Mouse (Mus musculus) right cerebral cortex, postnatal 10 days (tissue): Measurements from ENCODE around the gene Pagr1a.

Experiments used
- DNase-seq, 2 experiments: peaks; one replicate each; pipeline ENCODE4 v3.0.0; 2021; ENCODE audit warnings: low spot score in 2 of 2

Gene Pagr1a

GRCm38 (mm10) chr7:127020901-127021562, 3.9 kb upstream of the Pagr1a start, which contains the start of the genes Gm42742 and Prrt2:
Gene Gm42742, minus strand, starts transcription at chr7:127021097.
Gene Prrt2, minus strand, starts transcription at chr7:127021211.
- DNase-seq, result peak; percentile 86 to 90

GRCm38 (mm10) chr7:127020491-127020890, 3.3 kb upstream of the Pagr1a start:
- DNase-seq, result peak in 1 of 2 experiments; percentile 49

- DNase-seq, result peak in 1 of 2 experiments; percentile 51
These were observed 2.9 kb upstream of the Pagr1a start for GRCm38 (mm10) chr7:127020031-127020430.

GRCm38 (mm10) chr7:127019306-127019960, 2.3 kb upstream of the Pagr1a start:
- DNase-seq, result no peak

GRCm38 (mm10) chr7:127018416-127019305, 1.5 kb upstream of the Pagr1a start:
- DNase-seq, result peak in 1 of 2 experiments; percentile 34

GRCm38 (mm10) chr7:127017950-127018345, 796 bp upstream of the Pagr1a start:
- DNase-seq, result no peak

- peak; percentile 70 to 75 for DNase-seq
These were observed 640 bp downstream of the Pagr1a start for GRCm38 (mm10) chr7:127016486-127016938.

- DNase-seq, result no peak
These were observed 869 bp downstream of the Pagr1a start, which contains the start of gene Pagr1b for GRCm38 (mm10) chr7:127016481-127016485. Gene Pagr1b, minus strand, starts transcription at chr7:127016484.

GRCm38 (mm10) chr7:127016081-127016480, 1.1 kb downstream of the Pagr1a start:
- DNase-seq, result no peak

- DNase-seq, result no peak
These were observed 2.2 kb downstream of the Pagr1a start for GRCm38 (mm10) chr7:127014993-127015392.

GRCm38 (mm10) chr7:127014320-127014719, 2.8 kb downstream of the Pagr1a start, which contains the start of gene Mvp:
Gene Mvp, minus strand, starts transcription at chr7:127014621.
- DNase-seq, result peak in 1 of 2 experiments; percentile 41

GRCm38 (mm10) chr7:127013385-127013784, 3.8 kb downstream of the Pagr1a start:
- DNase-seq, result no peak

- no peak for DNase-seq
These were observed 4.3 kb downstream of the Pagr1a start for GRCm38 (mm10) chr7:127012845-127013244.

- no peak for DNase-seq
These were observed 4.8 kb downstream of the Pagr1a start for GRCm38 (mm10) chr7:127012374-127012773.

GRCm38 (mm10) chr7:127011717-127012116, 5.4 kb downstream of the Pagr1a start:
- no peak for DNase-seq

GRCm38 (mm10) chr7:127011051-127011450, 6.1 kb downstream of the Pagr1a start:
- DNase-seq, result no peak

- DNase-seq, result no peak
These were observed 7.7 kb downstream of the Pagr1a start for GRCm38 (mm10) chr7:127009307-127010085.

GRCm38 (mm10) chr7:127008239-127009019, 8.7 kb downstream of the Pagr1a start:
- DNase-seq, result peak; percentile 69 to 82

GRCm38 (mm10) chr7:127007313-127008024, 9.7 kb downstream of the Pagr1a start:
- DNase-seq, result no peak

- no peak for DNase-seq
These were observed 12.9 kb downstream of the Pagr1a start for GRCm38 (mm10) chr7:127004122-127004875.
